Mouse (Mus musculus): ENCODE measurements around the gene Rbfox2. TPM values are rescaled to one million over a fixed set of nuclear protein-coding genes. Genes with fewer than 3 reads are reported as not detected.

Rbfox2 gene
- polyA plus RNA-seq, 1 experiment: 18.7 TPM

DNA sequence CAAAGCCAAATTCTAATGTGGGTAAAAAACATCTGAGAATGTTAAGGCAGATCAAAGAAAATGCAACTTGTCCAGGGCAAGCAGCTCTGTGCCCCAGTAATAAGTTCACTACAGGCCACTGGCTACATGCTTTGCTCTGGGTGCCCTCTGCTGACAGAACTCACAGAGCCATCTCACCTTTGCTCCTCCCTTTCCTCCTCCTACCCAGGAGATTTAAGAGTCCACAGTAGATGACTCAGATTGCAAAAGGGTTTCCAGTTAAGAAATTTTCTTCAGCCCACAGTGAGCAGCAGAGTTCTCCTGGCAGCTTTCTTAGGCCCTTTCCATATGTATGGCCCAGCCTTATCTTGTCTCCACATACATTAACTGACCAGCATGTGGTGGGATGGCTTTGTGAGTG lies 86.7 kb downstream of the Rbfox2 start:
- no peaks in the 10 kb centered on the region for H3K36me3 ChIP-seq (ENCODE audit: control insufficient read depth, insufficient read depth, low read length)
- no peaks in the 10 kb centered on the region for H3K27me3 ChIP-seq (replicated peaks; ENCODE audit: control insufficient read depth, insufficient read depth, low read length)
- no peak overlapping the region for H3K27ac ChIP-seq (ENCODE audit: insufficient read depth, low read depth, low read length)
- H3K4me3 ChIP-seq (ENCODE audit: insufficient read depth, low read depth, low read length): no peak overlapping the region
- H3K4me1 ChIP-seq (ENCODE audit: control insufficient read depth, insufficient read depth, low read length): peaks cover 8% of the 10 kb centered on the region
- TF ChIP-seq CTCF (conservative IDR thresholded peaks at IDR 0.05; ENCODE audit: insufficient read depth, insufficient read length, low read depth, low read length) (peak; percentile 91), POLR2A (IDR thresholded peaks at IDR 0.05; ENCODE audit: low read depth, low read length) (no peak)
- peak; percentile 86 for DNase-seq

DNA sequence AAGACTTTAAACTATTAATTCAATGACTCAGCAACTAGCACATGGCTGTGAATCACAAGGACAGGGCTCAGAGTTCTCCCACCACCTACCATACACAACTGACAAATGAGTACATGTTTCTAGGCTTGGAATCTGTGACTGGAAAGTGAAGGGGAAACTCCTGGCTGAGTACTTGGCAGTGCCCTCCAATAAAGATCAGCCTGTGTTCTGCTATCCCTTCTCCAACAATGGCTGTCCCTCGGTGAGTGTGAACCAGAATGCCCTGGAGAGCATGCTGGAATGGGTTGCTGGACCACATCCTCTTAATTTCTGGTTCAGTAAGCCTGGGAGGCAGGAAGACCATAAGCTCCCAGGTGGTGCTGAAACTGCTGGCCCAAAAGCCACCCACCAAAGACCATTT lies 87.2 kb downstream of the Rbfox2 start:
- peaks cover 8% of the 10 kb centered on the region for H3K4me1 ChIP-seq (ENCODE audit: control insufficient read depth, insufficient read depth, low read length)
- H3K27me3 ChIP-seq (replicated peaks; ENCODE audit: control insufficient read depth, insufficient read depth, low read length): no peaks in the 10 kb centered on the region
- H3K4me3 ChIP-seq (ENCODE audit: insufficient read depth, low read depth, low read length): no peak overlapping the region
- H3K27ac ChIP-seq (ENCODE audit: insufficient read depth, low read depth, low read length): no peak overlapping the region
- no peaks in the 10 kb centered on the region for H3K36me3 ChIP-seq (ENCODE audit: control insufficient read depth, insufficient read depth, low read length)
- no peak for DNase-seq
- 15% methylated on average over 1 of the region's 1 CpGs for WGBS
- TF ChIP-seq CTCF (conservative IDR thresholded peaks at IDR 0.05; ENCODE audit: insufficient read depth, insufficient read length, low read depth, low read length): no peak
- TF ChIP-seq POLR2A (IDR thresholded peaks at IDR 0.05; ENCODE audit: low read depth, low read length): no peak

DNA sequence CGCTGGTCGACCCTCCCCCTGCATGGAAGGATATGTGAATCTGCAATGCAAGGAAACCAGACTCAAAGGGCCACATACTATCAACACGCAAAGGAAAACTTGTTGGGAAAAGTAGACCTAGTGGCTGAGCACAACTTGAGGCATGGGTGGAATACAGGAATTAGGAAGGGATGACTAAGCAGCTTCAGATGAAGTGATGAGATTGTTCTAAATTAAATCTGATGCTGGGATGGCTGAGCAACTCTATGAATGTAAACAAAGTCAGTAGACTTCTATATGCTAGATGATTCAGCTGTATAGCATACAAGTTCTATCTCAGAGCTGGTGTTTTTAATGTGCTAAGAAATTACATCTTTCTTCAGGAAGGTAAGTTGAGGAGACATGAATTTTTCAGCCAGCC lies 88.8 kb downstream of the Rbfox2 start:
- Histone ChIP-seq H3K36me3 (ENCODE audit: control insufficient read depth, insufficient read depth, low read length) (no peaks in the 10 kb centered on the region), H3K4me1 (ENCODE audit: control insufficient read depth, insufficient read depth, low read length) (peaks cover 8% of the 10 kb centered on the region), H3K27ac (ENCODE audit: insufficient read depth, low read depth, low read length) (no peak overlapping the region), H3K4me3 (ENCODE audit: insufficient read depth, low read depth, low read length) (no peak overlapping the region), H3K27me3 (replicated peaks; ENCODE audit: control insufficient read depth, insufficient read depth, low read length) (no peaks in the 10 kb centered on the region)
- 87% methylated on average over 3 of the region's 3 CpGs for WGBS
- no peak for TF ChIP-seq CTCF (conservative IDR thresholded peaks at IDR 0.05; ENCODE audit: insufficient read depth, insufficient read length, low read depth, low read length)
- TF ChIP-seq POLR2A (IDR thresholded peaks at IDR 0.05; ENCODE audit: low read depth, low read length): no peak
- DNase-seq: no peak

DNA sequence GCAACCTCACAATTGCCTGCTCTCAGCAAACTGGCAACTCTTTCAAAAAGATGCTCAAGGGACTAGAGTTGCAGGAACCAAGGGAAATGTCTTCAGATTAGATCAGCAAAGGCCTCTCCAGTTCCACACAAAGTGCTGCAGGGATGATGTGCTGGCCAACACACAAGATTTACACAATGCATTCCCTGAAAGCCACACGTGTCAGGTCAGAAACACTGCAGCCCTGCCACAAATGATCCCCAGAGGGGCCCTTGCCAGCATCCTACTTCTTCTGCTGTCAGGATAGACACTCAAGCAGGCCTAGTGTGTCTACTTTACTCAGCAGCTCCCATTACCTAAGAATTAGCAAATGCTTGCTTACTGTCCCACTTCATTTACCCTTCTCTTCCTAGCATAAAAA lies 89.3 kb downstream of the Rbfox2 start:
- Histone ChIP-seq H3K27ac (ENCODE audit: insufficient read depth, low read depth, low read length) (no peak overlapping the region), H3K4me1 (ENCODE audit: control insufficient read depth, insufficient read depth, low read length) (peaks cover 8% of the 10 kb centered on the region), H3K4me3 (ENCODE audit: insufficient read depth, low read depth, low read length) (no peak overlapping the region), H3K27me3 (replicated peaks; ENCODE audit: control insufficient read depth, insufficient read depth, low read length) (no peaks in the 10 kb centered on the region), H3K36me3 (ENCODE audit: control insufficient read depth, insufficient read depth, low read length) (no peaks in the 10 kb centered on the region)
- no peak for DNase-seq
- TF ChIP-seq CTCF (conservative IDR thresholded peaks at IDR 0.05; ENCODE audit: insufficient read depth, insufficient read length, low read depth, low read length): no peak
- TF ChIP-seq POLR2A (IDR thresholded peaks at IDR 0.05; ENCODE audit: low read depth, low read length): no peak
- 64% methylated on average over 1 of the region's 1 CpGs for WGBS

DNA sequence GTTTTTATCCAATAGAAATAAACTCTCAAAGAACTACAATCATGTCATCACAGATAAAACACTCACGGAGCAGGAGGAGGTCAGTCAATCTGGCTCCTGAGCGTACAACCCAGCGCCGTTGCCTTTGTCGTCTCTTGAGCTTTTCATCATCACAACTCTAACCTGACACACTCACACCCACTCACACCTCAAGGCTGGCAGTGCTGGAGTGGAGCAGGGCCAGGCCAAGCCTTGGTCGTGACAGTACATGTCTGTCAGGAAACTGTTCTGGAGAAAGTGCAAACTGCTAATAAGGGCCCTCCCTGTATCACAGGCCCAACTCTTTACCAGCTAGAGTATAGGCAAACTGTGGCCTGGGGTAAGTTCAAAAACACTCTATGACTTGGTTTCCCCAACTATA lies 90.1 kb downstream of the Rbfox2 start:
- H3K4me1 ChIP-seq (ENCODE audit: control insufficient read depth, insufficient read depth, low read length): peaks cover 9% of the 10 kb centered on the region
- DNase-seq: no peak
- 87% methylated on average over 6 of the region's 6 CpGs for WGBS
- TF ChIP-seq POLR2A (IDR thresholded peaks at IDR 0.05; ENCODE audit: low read depth, low read length) (no peak), CTCF (conservative IDR thresholded peaks at IDR 0.05; ENCODE audit: insufficient read depth, insufficient read length, low read depth, low read length) (no peak)
- no peak overlapping the region for H3K27ac ChIP-seq (ENCODE audit: insufficient read depth, low read depth, low read length)
- H3K36me3 ChIP-seq (ENCODE audit: control insufficient read depth, insufficient read depth, low read length): no peaks in the 10 kb centered on the region
- H3K27me3 ChIP-seq (replicated peaks; ENCODE audit: control insufficient read depth, insufficient read depth, low read length): no peaks in the 10 kb centered on the region
- H3K4me3 ChIP-seq (ENCODE audit: insufficient read depth, low read depth, low read length): no peak overlapping the region

DNA sequence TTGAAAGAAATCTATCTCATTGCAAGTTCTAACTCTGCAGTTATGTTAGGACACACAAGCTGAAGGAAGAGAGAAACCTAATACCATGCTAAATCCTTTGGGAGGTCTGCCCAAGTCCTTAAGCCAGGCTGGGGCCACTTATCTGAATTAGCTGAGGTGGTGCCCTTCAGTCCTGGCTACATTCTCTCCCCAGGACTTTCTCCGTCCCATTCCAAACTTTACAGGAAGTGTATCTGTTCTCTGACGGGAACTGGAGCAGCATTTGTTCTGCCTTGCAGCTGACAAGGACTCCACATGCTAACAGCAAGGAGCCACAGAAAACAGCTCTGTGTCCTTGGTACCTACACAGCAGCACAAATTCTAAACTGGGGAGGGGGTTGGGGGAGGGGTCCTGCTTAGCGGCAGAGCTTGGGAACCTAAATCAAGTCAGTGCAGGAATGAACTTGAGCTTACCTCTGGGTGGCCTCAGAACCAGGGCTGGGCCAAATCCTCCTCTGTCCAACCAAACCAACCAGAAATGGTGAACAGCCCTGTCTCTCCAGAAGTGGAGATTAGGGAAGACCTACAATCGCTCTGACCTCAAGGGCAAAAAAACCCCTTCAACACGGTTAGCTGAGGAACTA lies 91.5 kb downstream of the Rbfox2 start:
- H3K4me1 ChIP-seq (ENCODE audit: control insufficient read depth, insufficient read depth, low read length): peaks cover 12% of the 10 kb centered on the region

DNA sequence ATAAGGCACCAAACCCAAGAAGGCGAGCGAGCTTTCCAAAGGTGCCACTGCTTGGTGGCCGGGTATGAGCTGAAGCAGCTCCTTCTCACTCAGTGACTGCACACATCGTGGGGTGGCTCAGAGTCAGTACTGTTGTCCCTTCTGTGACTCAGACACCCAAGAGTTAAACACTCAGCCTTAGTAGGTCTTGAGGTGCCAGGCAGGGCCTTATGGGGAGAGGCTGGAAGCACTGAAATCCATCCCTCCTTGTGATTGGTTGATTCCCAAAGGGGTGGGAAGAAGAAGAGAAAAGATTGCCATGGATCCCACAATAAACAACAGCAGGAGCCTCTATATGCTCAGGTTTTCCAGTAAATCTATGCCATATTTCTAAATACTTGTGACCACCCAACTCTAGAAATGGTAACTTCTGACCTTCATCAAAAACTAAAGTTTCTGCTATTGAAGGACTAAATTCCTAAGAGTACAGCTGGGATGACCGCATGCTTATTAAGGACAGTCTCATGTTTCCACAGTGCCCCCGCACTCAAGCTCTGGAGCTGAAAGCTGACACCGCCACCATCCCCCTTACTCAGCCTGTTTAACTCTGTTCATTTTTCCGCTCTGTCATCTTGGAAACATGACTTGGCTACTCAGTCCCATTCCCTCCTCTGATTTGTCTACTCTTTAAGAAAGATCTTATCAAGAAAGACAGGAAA lies 92.2 kb downstream of the Rbfox2 start:
- TF ChIP-seq CTCF (conservative IDR thresholded peaks at IDR 0.05; ENCODE audit: insufficient read depth, insufficient read length, low read depth, low read length) (no peak), POLR2A (IDR thresholded peaks at IDR 0.05; ENCODE audit: low read depth, low read length) (no peak)
- DNase-seq: no peak
- Histone ChIP-seq H3K4me3 (ENCODE audit: insufficient read depth, low read depth, low read length) (no peak overlapping the region), H3K36me3 (ENCODE audit: control insufficient read depth, insufficient read depth, low read length) (no peaks in the 10 kb centered on the region), H3K27me3 (replicated peaks; ENCODE audit: control insufficient read depth, insufficient read depth, low read length) (no peaks in the 10 kb centered on the region), H3K4me1 (ENCODE audit: control insufficient read depth, insufficient read depth, low read length) (peaks cover 12% of the 10 kb centered on the region), H3K27ac (ENCODE audit: insufficient read depth, low read depth, low read length) (peak overlapping the region; percentile 61)
- WGBS: 75% methylated on average over 8 of the region's 8 CpGs

More for the DNA sequence above, 91.5 kb downstream of the Rbfox2 start:
- no peaks in the 10 kb centered on the region for H3K27me3 ChIP-seq (replicated peaks; ENCODE audit: control insufficient read depth, insufficient read depth, low read length)
- H3K27ac ChIP-seq (ENCODE audit: insufficient read depth, low read depth, low read length): no peak overlapping the region; the same call in 1 of the 2 replicates
- DNase-seq: no peak
- WGBS: 31% methylated on average over 5 of the region's 5 CpGs
- no peaks in the 10 kb centered on the region for H3K36me3 ChIP-seq (ENCODE audit: control insufficient read depth, insufficient read depth, low read length)
- TF ChIP-seq CTCF (conservative IDR thresholded peaks at IDR 0.05; ENCODE audit: insufficient read depth, insufficient read length, low read depth, low read length): no peak
- TF ChIP-seq POLR2A (IDR thresholded peaks at IDR 0.05; ENCODE audit: low read depth, low read length): no peak
- no peak overlapping the region for H3K4me3 ChIP-seq (ENCODE audit: insufficient read depth, low read depth, low read length)
